In the genomic region with DNA sequence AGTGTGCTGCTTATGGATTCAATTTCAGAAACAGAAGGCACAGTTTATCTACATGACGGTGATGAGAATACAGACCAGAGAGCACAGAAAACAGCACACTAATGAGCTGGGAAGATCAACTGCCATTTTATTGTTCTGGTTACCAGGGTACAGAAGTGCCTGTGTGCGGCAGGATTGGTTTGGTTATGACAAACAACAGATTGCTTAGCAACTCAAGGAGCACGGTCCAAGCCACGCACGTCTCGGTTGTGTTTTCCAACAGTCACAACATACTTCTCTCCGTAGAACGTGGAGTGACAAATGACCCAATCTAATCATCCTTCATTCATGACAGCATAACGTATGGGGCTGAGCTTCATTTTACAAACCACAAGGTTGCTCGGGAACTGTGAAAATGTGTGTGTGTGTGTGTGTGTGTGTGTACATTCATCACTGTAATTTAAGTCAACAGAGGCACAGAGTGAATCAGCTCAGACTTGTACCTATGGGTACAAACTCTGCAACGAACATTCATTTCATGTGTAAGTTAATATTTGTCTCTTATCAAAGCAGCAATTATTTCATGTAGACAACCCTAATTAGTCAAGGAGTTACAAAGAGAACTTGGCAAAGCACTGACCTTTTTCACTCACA, we compare ENCODE assay signal across 19 mouse cellular contexts.
DNase-seq lines count a peak whose midpoint lies in the region; ATAC-seq and TF ChIP-seq lines count a peak whose summit lies in the region.
"Had no signal": no experiment of that assay in that cellular context is flagged by ENCODE, and none has a peak within 500 bp of the region (broad histone marks: within the 10 kb centered on the region; RNA-seq: fewer than 3 reads in every experiment).

No protein-coding gene starts in this region.

- TF ChIP-seq CTCF in lung, adult 2 months (IDR thresholded peaks at IDR 0.05; ENCODE audit: insufficient read depth, low read length): no peak
- TF ChIP-seq CTCF in brain, embryonic 14.5 days (IDR thresholded peaks at IDR 0.05; ENCODE audit: borderline replicate concordance, extremely low read depth, insufficient read depth, insufficient read length): no peak

- peaks cover 3% of the 10 kb centered on the region; the same call in 1 of the 2 replicates for H3K4me1 ChIP-seq in lung, adult 2 months (ENCODE audit: control insufficient read depth, insufficient read depth, low read length)
- no peaks in the 10 kb centered on the region for H3K4me1 ChIP-seq in forebrain, embryonic 14.5 days (ENCODE audit: control insufficient read depth, insufficient read depth, low read length)
- H3K4me1 ChIP-seq in hindbrain, embryonic 16.5 days (ENCODE audit: control insufficient read depth, insufficient read depth, low read depth, low read length): no peaks in the 10 kb centered on the region
- H3K4me1 ChIP-seq: intestine, embryonic 15.5 days; kidney, embryonic 15.5 days had no signal

- no peaks in the 10 kb centered on the region for H3K9me3 ChIP-seq in forebrain, embryonic 14.5 days (replicated peaks; ENCODE audit: control insufficient read depth, low read length)
- no peaks in the 10 kb centered on the region for H3K9me3 ChIP-seq in hindbrain, embryonic 16.5 days (ENCODE audit: control insufficient read depth, low read length)
- H3K9me3 ChIP-seq: intestine, embryonic 15.5 days; kidney, embryonic 15.5 days; limb, embryonic 10.5 days had no signal

- no peak for TF ChIP-seq POLR2A in lung, adult 2 months (IDR thresholded peaks at IDR 0.05; ENCODE audit: borderline replicate concordance, extremely low read depth, low read depth, low read length)
- no peak for TF ChIP-seq POLR2A in brain, embryonic 14.5 days (IDR thresholded peaks at IDR 0.05; ENCODE audit: borderline replicate concordance, extremely low read depth, insufficient read depth, insufficient read length, poor library complexity, severe bottlenecking)

- peak; percentile 76 for ATAC-seq in forebrain, embryonic 14.5 days
- ATAC-seq in hindbrain, embryonic 16.5 days: peak; percentile 65
- ATAC-seq: intestine, embryonic 15.5 days had no signal

- WGBS in lung, adult 2 months: 75% methylated on average over 11 of the region's 11 CpGs
- 64% methylated on average over 11 of the region's 11 CpGs for WGBS in forebrain, embryonic 14.5 days
- 53% methylated on average over 11 of the region's 11 CpGs for WGBS in hindbrain, embryonic 16.5 days

- H3K9ac ChIP-seq in forebrain, embryonic 14.5 days (ENCODE audit: low read length): no peak overlapping the region
- no peak overlapping the region for H3K9ac ChIP-seq in hindbrain, embryonic 16.5 days (ENCODE audit: low read depth, low read length)
- H3K9ac ChIP-seq: intestine, embryonic 15.5 days; kidney, embryonic 15.5 days had no signal

- no peak overlapping the region for H3K4me3 ChIP-seq in lung, adult 2 months (replicated peaks; ENCODE audit: extremely low read depth, low read depth, low read length)
- H3K4me3 ChIP-seq in forebrain, embryonic 14.5 days (ENCODE audit: low read depth, low read length): no peak overlapping the region
- H3K4me3 ChIP-seq in hindbrain, embryonic 16.5 days (ENCODE audit: low read length): no peak overlapping the region
- H3K4me3 ChIP-seq: intestine, embryonic 15.5 days; kidney, embryonic 15.5 days; layer of hippocampus, adult 2 months; limb, embryonic 10.5 days had no signal

- H3K4me2 ChIP-seq in forebrain, embryonic 14.5 days (ENCODE audit: low read length): no peak overlapping the region
- H3K4me2 ChIP-seq in hindbrain, embryonic 16.5 days (ENCODE audit: low read length): no peak overlapping the region
- H3K4me2 ChIP-seq: intestine, embryonic 15.5 days; kidney, embryonic 15.5 days; liver, embryonic 11.5 days; midbrain, embryonic 11.5 days had no signal

- H3K36me3 ChIP-seq in forebrain, embryonic 14.5 days (ENCODE audit: control insufficient read depth, insufficient read depth, low read length): no peaks in the 10 kb centered on the region
- no peaks in the 10 kb centered on the region for H3K36me3 ChIP-seq in hindbrain, embryonic 16.5 days (ENCODE audit: control insufficient read depth, insufficient read depth, low read length)
- H3K36me3 ChIP-seq: intestine, embryonic 15.5 days; kidney, embryonic 15.5 days; limb, embryonic 10.5 days had no signal

- H3K27ac ChIP-seq in forebrain, embryonic 14.5 days (ENCODE audit: low read depth, low read length): no peak overlapping the region
- no peak overlapping the region for H3K27ac ChIP-seq in hindbrain, embryonic 16.5 days (ENCODE audit: low read depth, low read length)
- H3K27ac ChIP-seq: intestine, embryonic 15.5 days; kidney, embryonic 15.5 days; layer of hippocampus, adult 2 months; limb, embryonic 10.5 days had no signal

- DNase-seq in lung, adult 18-20 months: peak; percentile 3
- no peak for DNase-seq in lung, adult 2 months
- DNase-seq in brain, embryonic 14.5 days (ENCODE audit: low read depth): peak; percentile 74
- DNase-seq in forebrain, embryonic 14.5 days (ENCODE audit: low spot score): peak; percentile 61
- no peak for DNase-seq in right cerebral cortex, postnatal 14 days
- DNase-seq in gastrocnemius, adult 18-20 months (ENCODE audit: low spot score): no peak
- DNase-seq: adrenal gland, postnatal 25 days; cerebellum, adult 9-10 months; embryo, embryonic 11 days; gastrocnemius, postnatal 36 days; lung, postnatal 10 days; thymus, postnatal 25 days had no signal

- H3K27me3 ChIP-seq in forebrain, embryonic 14.5 days (replicated peaks; ENCODE audit: control insufficient read depth, insufficient read depth, low read length): no peaks in the 10 kb centered on the region
- H3K27me3 ChIP-seq in hindbrain, embryonic 16.5 days (replicated peaks; ENCODE audit: control insufficient read depth, insufficient read depth, low read length): no peaks in the 10 kb centered on the region
- H3K27me3 ChIP-seq: intestine, embryonic 15.5 days had no signal

Comparison
In these comparisons a context has a peak if more than half of its experiments do, and no peak if none do; other contexts are left out.
1. DNase-seq: peak in lung, adult 18-20 months (2 of 2), brain, embryonic 14.5 days (single experiment) and forebrain, embryonic 14.5 days (single experiment); none in lung, adult 2 months (single experiment), right cerebral cortex, postnatal 14 days (single experiment) and gastrocnemius, adult 18-20 months (single experiment).